Mouse (Mus musculus) limb, embryonic 13.5 days (tissue): ENCODE data around the gene Patl2. TPM values are rescaled to one million over a fixed set of nuclear protein-coding genes. Genes with fewer than 3 reads are reported as not detected.
"Not testable (repeated sequence)": the region's sequence is repeated elsewhere in the genome, so short reads cannot be mapped to it uniquely, and the experiment has no call there.

Experiments
- ATAC-seq: fragments of 200-750 bp; cut with Nextera tagmentation; 2 replicates; pipeline ENCODE4 v1.8.0; 2017; ENCODE audit warnings: low read depth, moderate number of reproducible peaks, moderate TSS enrichment; ENCODE audit not compliant: low FRiP score
- H3K27ac ChIP-seq: fragments of 300-500 bp; sonication (generic); 2 replicates; pipeline ENCODE4 v1.5.1; 2015; ENCODE audit warnings: inconsistent platforms, mild to moderate bottlenecking, moderate library complexity
- H3K27me3 ChIP-seq: fragments of 300-500 bp; sonication (generic); 2 replicates; pipeline ENCODE4 v1.6.1; 2015; ENCODE audit warnings: mild to moderate bottlenecking, inconsistent platforms
- H3K36me3 ChIP-seq: fragments of 300-500 bp; sonication (generic); 2 replicates; pipeline ENCODE4 v1.6.1; 2015; ENCODE audit warnings: inconsistent platforms, mild to moderate bottlenecking, moderate library complexity
- H3K4me1 ChIP-seq: fragments of 300-500 bp; sonication (generic); 2 replicates; pipeline ENCODE4 v1.6.1; 2015; ENCODE audit warnings: inconsistent platforms
- H3K4me2 ChIP-seq: fragments of 300-500 bp; sonication (generic); replicated peaks from 2 replicates; pipeline ENCODE4 v1.6.1; 2015; ENCODE audit warnings: inconsistent platforms, mild to moderate bottlenecking, moderate library complexity
- H3K4me3 ChIP-seq: fragments of 300-500 bp; sonication (generic); 2 replicates; pipeline ENCODE4 v1.5.1; 2015; ENCODE audit warnings: moderate library complexity, mild to moderate bottlenecking, inconsistent platforms
- H3K9ac ChIP-seq: fragments of 300-500 bp; sonication (generic); 2 replicates; pipeline ENCODE4 v1.6.1; 2015; ENCODE audit warnings: mild to moderate bottlenecking, inconsistent platforms
- H3K9me3 ChIP-seq: fragments of 300-500 bp; sonication (generic); 2 replicates; pipeline ENCODE4 v1.6.1; 2016; ENCODE audit warnings: inconsistent platforms
- WGBS: fragments of 180-500 bp; shearing (Covaris S2); methylation state at CpG from one replicate; pipeline ENCODE4 v1.1.7; 2015; 5-methylcytosine and 5-hydroxymethylcytosine counted together
- polyA plus RNA-seq: library from polyadenylated mRNA; unstranded; fragments of >200 nt; fragmentation: Nextera tagmentation; extraction: Ambion mirVana; gene quantifications from 2 replicates; pipeline ENCODE4 v1.2.1, GENCODE M21; 2015

Gene Patl2
- polyA plus RNA-seq, 1 experiment from 2014 or later: not detected

DNA sequence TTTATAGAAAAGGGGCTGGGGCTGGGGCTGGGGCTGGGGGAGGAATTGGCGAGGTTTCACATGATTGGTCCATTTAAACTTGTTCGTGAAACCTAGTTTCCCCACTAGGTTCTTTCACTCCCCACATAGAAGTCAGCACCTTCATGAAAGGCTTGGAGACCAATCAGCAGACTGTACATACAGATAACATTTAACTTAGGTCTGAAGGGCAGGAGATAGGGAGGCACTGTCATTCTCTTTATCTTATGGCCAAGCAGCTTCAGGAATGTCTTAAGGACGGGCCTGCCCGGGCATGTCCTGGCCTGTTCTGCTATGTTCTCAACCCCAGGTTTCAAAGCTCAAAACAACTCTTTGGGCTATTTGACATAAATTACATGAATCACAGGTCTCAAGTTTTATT, 31.1 kb upstream of the Patl2 start:
- not testable (repeated sequence) for H3K27me3 ChIP-seq, H3K27ac ChIP-seq, ATAC-seq, H3K9ac ChIP-seq, H3K4me1 ChIP-seq, H3K36me3 ChIP-seq, H3K4me3 ChIP-seq, H3K4me2 ChIP-seq, H3K9me3 ChIP-seq
- WGBS: 95% methylated on average over 4 of the region's 4 CpGs

DNA sequence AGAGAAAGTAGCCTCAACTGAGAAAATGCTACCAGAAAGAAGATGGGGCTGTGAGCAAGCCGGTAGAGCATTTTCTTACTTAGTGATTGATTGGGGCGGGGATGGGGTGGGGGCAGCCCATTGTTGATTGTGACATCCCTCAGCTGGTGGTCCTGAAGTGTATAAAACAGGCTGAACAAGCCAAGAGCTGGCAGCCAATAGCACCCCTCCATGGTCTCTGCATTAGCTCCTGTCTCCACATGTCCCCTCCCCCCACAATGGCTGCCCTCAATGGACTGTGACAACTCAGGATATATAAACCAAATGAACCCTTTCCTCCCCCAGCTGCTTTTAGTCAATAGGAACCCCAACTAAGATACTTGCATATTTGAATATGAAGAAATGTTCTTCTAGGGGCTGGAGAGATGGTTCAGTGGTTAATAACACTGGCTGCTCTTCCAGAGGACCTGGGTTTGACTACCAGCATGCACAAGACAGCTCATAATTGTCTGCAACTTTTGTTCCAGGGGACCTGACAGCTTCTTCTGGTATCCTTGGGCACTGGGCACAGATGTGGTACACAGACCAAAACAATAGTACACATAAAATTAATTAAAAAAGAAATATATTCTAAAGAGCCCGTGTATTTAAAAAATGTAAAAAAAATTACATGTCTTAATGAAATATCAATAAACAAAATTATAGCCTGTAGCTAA, 24.7 kb upstream of the Patl2 start:
- H3K4me3 ChIP-seq: no peak overlapping the region
- no peaks in the 10 kb centered on the region for H3K9me3 ChIP-seq
- no peak for ATAC-seq
- no peaks in the 10 kb centered on the region for H3K4me1 ChIP-seq
- H3K4me2 ChIP-seq: no peak overlapping the region
- no peak overlapping the region for H3K27ac ChIP-seq
- 69% methylated on average over 3 of the region's 3 CpGs for WGBS
- no peaks in the 10 kb centered on the region for H3K36me3 ChIP-seq
- H3K27me3 ChIP-seq: no peaks in the 10 kb centered on the region
- no peak overlapping the region for H3K9ac ChIP-seq

DNA sequence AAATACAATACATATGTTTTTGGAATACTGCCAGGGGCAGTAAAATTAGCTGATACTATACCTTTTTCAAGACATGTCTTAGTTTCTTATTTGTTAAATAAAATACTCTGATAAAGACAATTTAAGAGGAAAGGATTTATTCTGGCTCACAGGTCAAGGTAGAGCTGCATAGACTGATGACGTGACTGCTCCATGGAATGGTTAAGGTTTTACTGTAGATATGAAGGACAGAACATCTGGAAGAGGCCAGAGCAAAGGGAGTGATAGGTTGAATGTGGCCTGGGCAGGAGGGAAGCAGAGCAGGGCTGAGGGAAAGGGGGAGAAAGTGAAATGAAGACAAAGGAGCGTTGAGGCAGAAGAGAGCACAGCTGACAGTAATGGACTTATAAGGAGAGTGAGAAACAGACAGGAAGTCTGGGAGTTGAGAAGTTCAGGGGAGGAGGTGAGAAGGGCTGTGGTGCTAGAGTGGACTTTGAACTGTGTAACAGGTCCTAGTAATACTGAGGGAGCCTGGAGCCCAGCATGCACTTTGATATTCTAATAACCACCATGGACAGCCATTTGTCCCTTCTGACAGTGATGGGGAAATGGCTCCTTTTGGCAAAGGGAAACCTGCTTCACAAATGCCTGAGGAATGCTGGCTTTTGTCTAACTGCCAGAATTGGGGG, 20.6 kb upstream of the Patl2 start:
- Histone ChIP-seq H3K9me3 (no peaks in the 10 kb centered on the region), H3K27ac (no peak overlapping the region), H3K27me3 (no peaks in the 10 kb centered on the region), H3K9ac (no peak overlapping the region), H3K4me1 (no peaks in the 10 kb centered on the region), H3K4me2 (no peak overlapping the region), H3K4me3 (no peak overlapping the region), H3K36me3 (no peaks in the 10 kb centered on the region)
- ATAC-seq: no peak
- WGBS: 50% methylated on average over 2 of the region's 2 CpGs

DNA sequence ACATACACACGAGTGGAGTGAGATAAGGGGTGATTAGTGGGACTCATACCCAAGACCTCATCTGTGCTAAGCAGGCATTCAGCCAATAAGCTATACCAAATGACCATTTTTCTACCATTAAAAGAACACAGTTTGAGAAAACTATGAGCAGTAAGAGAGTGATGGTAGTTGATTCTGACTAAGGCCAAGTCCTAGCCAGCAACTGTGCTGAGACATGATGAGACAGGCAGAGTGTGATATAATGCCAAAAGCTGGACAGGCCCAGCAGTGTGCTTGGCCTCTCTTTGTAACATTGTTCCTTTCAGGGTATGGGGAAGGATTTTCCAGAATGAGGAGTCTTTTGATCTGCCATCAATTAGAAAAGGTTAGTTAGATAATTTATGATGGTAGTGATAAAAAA, 15.5 kb upstream of the Patl2 start:
- H3K9me3 ChIP-seq: no peaks in the 10 kb centered on the region
- WGBS: 89% methylated on average over 1 of the region's 1 CpGs
- H3K4me2 ChIP-seq: no peak overlapping the region
- H3K9ac ChIP-seq: no peak overlapping the region
- H3K4me1 ChIP-seq: no peaks in the 10 kb centered on the region
- ATAC-seq: no peak
- H3K27me3 ChIP-seq: no peaks in the 10 kb centered on the region
- no peak overlapping the region for H3K4me3 ChIP-seq
- H3K27ac ChIP-seq: no peak overlapping the region
- H3K36me3 ChIP-seq: no peaks in the 10 kb centered on the region

DNA sequence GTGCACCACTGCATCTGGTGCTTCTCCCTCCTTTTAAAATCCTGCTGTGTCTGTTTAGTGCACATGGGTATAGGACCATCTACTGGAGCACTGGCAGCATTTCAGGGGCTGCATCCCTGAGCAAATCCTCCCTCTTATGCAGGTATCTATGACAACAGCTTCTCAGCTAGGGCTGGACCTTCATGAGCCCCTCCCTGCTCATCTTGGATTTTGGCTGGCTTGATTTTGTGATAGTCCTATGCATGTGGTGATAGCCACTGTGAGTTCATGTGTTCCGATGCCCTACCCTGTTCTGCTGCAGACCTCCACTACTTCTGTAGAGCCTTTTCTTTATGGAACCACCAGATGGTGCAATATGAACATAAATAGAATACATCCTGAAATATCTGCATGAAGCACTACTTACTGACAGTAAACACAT, 8.5 kb upstream of the Patl2 start:
- Histone ChIP-seq H3K27me3 (no peaks in the 10 kb centered on the region), H3K9me3 (no peaks in the 10 kb centered on the region), H3K36me3 (no peaks in the 10 kb centered on the region), H3K4me1 (no peaks in the 10 kb centered on the region), H3K9ac (no peak overlapping the region), H3K4me2 (no peak overlapping the region), H3K4me3 (no peak overlapping the region), H3K27ac (no peak overlapping the region)
- ATAC-seq: peak; percentile 57; the same call in 1 of the 2 replicates
- 57% methylated on average over 1 of the region's 1 CpGs for WGBS

DNA sequence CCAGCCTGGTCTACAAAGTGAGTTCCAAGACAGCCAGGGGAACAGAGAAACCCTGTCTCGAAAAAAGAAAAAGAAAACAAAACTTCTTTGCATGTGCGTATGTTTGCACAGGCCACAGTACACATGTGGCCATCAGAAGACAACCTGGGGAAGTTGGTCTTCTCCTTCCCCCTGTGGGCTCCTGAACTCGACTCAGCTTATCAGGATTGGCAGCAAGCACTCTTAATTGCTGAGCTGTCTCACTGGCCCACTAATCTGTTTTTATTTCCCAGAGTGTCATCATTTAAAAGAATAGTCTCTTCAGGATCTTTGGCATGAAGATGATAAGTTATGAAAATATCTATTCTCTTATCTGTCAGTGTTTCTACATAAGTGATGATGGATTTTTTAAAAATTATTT, 5.9 kb upstream of the Patl2 start:
- Histone ChIP-seq H3K4me3 (no peak overlapping the region), H3K9ac (no peak overlapping the region), H3K9me3 (no peaks in the 10 kb centered on the region), H3K4me2 (no peak overlapping the region), H3K36me3 (no peaks in the 10 kb centered on the region), H3K4me1 (no peaks in the 10 kb centered on the region), H3K27ac (no peak overlapping the region), H3K27me3 (no peaks in the 10 kb centered on the region)
- WGBS: 76% methylated on average over 3 of the region's 3 CpGs
- no peak for ATAC-seq

DNA sequence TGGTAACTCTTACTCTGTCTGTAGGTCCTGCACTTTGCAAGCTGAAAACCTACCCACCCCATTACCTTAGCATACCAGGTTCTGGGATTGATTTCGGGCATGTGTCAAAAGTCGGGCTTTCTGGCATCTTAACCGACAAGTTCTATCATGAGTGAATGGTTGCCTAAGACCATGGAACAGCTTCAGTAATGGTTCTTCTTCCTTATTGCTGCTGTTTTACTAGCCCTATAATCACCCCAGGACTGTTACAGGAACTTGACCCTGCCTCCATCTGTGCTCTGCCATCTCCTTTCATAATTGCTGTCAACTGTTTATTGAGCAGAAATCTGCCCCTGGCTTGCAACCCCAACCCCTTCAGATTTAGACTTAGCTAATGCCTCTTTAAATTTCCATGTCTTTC, 762 bp upstream of the Patl2 start:
- Histone ChIP-seq H3K27ac (no peak overlapping the region), H3K4me2 (no peak overlapping the region), H3K4me1 (no peaks in the 10 kb centered on the region), H3K4me3 (no peak overlapping the region), H3K36me3 (no peaks in the 10 kb centered on the region), H3K9ac (no peak overlapping the region), H3K9me3 (no peaks in the 10 kb centered on the region), H3K27me3 (no peaks in the 10 kb centered on the region)
- no peak for ATAC-seq
- WGBS: 72% methylated on average over 3 of the region's 3 CpGs

DNA sequence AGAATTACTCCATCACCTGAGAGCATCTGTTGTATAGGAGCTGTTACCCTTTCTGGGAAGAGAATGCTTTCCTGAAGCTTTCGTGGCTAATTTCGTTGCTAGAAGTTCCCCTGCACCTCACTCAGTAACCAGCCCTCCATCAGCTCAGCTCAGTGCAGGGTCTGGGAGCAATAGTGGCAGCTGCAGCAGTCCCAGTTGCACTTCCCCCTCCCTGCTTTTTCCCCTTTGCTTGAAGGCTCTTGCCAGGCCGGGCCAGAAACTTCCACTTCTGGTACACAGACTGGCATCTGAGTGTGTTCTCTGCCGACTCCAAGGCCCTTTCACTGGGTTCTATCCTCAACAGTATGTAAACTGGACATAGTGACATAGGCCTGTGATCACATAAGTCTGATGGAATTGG, 903 bp downstream of the Patl2 start:
- Histone ChIP-seq H3K4me3 (no peak overlapping the region), H3K9me3 (no peaks in the 10 kb centered on the region), H3K4me2 (no peak overlapping the region), H3K27ac (no peak overlapping the region), H3K9ac (no peak overlapping the region), H3K36me3 (no peaks in the 10 kb centered on the region), H3K4me1 (no peaks in the 10 kb centered on the region), H3K27me3 (no peaks in the 10 kb centered on the region)
- no peak for ATAC-seq
- 83% methylated on average over 4 of the region's 4 CpGs for WGBS

DNA sequence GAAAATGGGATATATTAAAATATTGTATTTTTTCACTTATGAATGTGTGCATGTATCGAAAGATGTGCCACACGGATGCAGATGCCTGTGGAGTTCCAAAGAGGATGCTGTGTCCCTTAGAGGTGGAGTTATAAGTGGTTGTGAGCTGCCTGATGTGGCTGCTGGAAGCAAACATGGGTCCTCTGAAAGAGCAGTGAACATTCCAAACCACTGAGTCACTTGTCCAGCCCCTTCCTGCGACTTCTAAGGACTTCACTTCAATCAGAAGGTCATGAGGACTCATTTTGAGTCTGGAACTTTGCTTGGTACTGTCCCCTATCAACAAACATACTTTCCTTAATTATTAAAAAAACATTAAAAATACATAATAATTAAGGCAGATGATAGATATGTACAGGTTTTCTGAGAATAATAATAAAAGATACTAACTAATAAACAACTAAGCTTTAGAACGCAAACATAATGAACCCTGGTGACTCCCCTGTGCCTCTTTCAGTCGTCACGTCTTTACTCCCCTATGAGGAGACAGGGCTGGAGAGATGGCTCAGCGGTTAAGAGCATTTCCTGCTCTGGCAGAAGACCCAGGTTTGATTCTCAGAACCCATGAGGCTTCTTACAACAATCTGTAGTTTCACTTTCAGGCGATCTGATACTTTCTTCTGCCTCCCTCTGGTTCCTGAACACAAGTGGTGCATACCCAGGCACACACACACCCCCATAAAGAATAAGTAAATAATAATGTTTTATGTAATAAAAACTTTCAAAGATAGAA, 5.8 kb downstream of the Patl2 start:
- ATAC-seq: no peak
- H3K9me3 ChIP-seq: no peaks in the 10 kb centered on the region
- no peak overlapping the region for H3K9ac ChIP-seq
- WGBS: 75% methylated on average over 8 of the region's 8 CpGs
- no peaks in the 10 kb centered on the region for H3K27me3 ChIP-seq
- H3K36me3 ChIP-seq: no peaks in the 10 kb centered on the region
- H3K4me3 ChIP-seq: no peak overlapping the region
- H3K4me1 ChIP-seq: no peaks in the 10 kb centered on the region
- H3K27ac ChIP-seq: no peak overlapping the region
- H3K4me2 ChIP-seq: no peak overlapping the region

DNA sequence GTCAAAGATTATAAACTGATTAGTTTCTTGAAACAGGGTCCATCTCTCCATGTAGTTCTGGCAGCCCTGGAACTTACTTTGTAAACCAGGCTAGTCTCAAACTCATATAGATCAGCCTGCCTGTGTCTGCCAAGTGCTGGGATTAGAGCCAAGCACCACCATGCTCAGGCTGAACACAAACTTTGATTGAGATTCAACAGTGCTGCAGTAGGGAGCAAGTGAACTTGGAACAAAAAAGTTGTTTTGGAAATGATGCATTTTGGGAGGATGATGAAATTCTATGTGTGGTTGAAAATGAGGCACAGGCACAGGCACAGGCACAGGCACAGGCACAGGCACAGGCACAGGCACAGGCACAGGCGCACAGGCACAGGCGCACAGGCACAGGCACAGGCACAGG, 13.8 kb downstream of the Patl2 start:
- Histone ChIP-seq H3K27me3 (no peaks in the 10 kb centered on the region), H3K4me1 (no peaks in the 10 kb centered on the region), H3K4me3 (no peak overlapping the region), H3K36me3 (no peaks in the 10 kb centered on the region), H3K9me3 (no peaks in the 10 kb centered on the region), H3K27ac (no peak overlapping the region), H3K4me2 (no peak overlapping the region), H3K9ac (no peak overlapping the region)
- ATAC-seq: no peak
- 87% methylated on average over 2 of the region's 2 CpGs for WGBS

DNA sequence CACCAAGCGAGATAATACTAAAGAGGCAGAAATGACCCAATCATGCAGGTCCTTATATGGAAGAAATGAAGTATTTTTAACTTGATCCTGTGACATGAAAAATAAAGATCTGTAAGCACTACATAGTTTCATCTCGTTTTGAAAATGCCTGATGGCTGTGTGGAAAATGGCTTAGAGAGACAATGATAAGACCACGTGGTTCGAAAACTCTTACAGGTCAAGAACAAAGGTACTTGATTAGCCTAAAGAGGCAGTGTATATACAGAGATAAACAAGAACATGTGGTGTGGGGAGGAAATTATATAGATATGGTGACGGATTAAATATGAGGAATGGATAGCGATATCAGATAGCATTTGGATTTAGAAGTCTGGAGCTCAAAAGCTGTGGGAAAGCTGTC, 14.7 kb downstream of the Patl2 start:
- no peaks in the 10 kb centered on the region for H3K36me3 ChIP-seq
- H3K4me1 ChIP-seq: no peaks in the 10 kb centered on the region
- no peak overlapping the region for H3K9ac ChIP-seq
- H3K4me3 ChIP-seq: no peak overlapping the region
- H3K27ac ChIP-seq: no peak overlapping the region
- WGBS: 83% methylated on average over 6 of the region's 6 CpGs
- H3K27me3 ChIP-seq: no peaks in the 10 kb centered on the region
- H3K9me3 ChIP-seq: no peaks in the 10 kb centered on the region
- no peak overlapping the region for H3K4me2 ChIP-seq
- ATAC-seq: no peak

DNA sequence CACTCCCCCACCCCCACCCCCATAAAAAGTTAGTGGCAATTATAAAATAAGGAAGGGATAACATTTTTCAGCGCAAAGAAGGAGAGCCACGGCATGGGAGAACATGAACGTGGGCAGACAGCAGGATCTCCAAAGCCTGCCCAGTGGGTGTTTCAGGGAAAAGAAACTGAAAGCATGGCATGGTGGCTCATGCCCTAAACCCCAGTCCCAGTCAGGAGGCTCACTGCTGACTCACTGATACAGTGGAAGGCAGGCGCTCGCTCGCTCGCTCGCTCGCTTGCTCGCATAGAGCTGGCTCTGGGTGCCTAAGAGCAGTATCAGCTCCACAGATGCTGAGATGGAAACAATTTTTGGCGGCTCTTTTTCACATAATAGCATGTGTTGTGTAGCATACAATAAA, 21.7 kb downstream of the Patl2 start:
- ATAC-seq: no peak
- WGBS: 79% methylated on average over 11 of the region's 11 CpGs
- H3K27ac ChIP-seq: no peak overlapping the region
- H3K9ac ChIP-seq: no peak overlapping the region
- no peak overlapping the region for H3K4me3 ChIP-seq
- H3K36me3 ChIP-seq: no peaks in the 10 kb centered on the region
- H3K4me1 ChIP-seq: peaks cover 11% of the 10 kb centered on the region; the same call in 1 of the 2 replicates
- no peak overlapping the region for H3K4me2 ChIP-seq
- H3K9me3 ChIP-seq: no peaks in the 10 kb centered on the region
- no peaks in the 10 kb centered on the region for H3K27me3 ChIP-seq
